10 mouse cellular contexts compared by ENCODE assay signal in genomic region chr16:15252666-15253347, GRCm38 (mm10).
DNase-seq lines count a peak whose midpoint lies in the region; TF ChIP-seq lines count a peak whose summit lies in the region.
"Had no signal": no experiment of that assay in that cellular context is flagged by ENCODE, and none has a peak within 500 bp of the region (broad histone marks: within the 10 kb centered on the region; RNA-seq: fewer than 3 reads in every experiment).

No protein-coding gene starts in this region.

- no peak for TF ChIP-seq CTCF in lung, adult 2 months (IDR thresholded peaks at IDR 0.05; ENCODE audit: insufficient read depth, low read length)
- no peak for TF ChIP-seq CTCF in thymus, adult 2 months (IDR thresholded peaks at IDR 0.05; ENCODE audit: borderline replicate concordance, control insufficient read depth, extremely low read depth, insufficient read depth, low read length, poor library complexity)

- no peak for TF ChIP-seq POLR2A in lung, adult 2 months (IDR thresholded peaks at IDR 0.05; ENCODE audit: borderline replicate concordance, extremely low read depth, low read depth, low read length)
- no peak for TF ChIP-seq POLR2A in thymus, adult 2 months (IDR thresholded peaks at IDR 0.05; ENCODE audit: control insufficient read depth, extremely low read depth, insufficient read depth, low read length, poor library complexity)

- no peak overlapping the region for H3K27ac ChIP-seq in thymus, adult 2 months (ENCODE audit: control insufficient read depth, insufficient read depth, low read length)
- H3K27ac ChIP-seq: midbrain, embryonic 13.5 days had no signal

- no peak overlapping the region for H3K4me3 ChIP-seq in lung, adult 2 months (replicated peaks; ENCODE audit: extremely low read depth, low read depth, low read length)
- H3K4me3 ChIP-seq in thymus, adult 2 months (ENCODE audit: control insufficient read depth, insufficient read depth, low read length): no peak overlapping the region
- H3K4me3 ChIP-seq: midbrain, embryonic 13.5 days had no signal

- WGBS in lung, adult 2 months: 68% methylated on average over 6 of the region's 6 CpGs
- WGBS in thymus, adult 2 months: 93% methylated on average over 6 of the region's 6 CpGs

- H3K27me3 ChIP-seq in thymus, adult 2 months (ENCODE audit: control insufficient read depth, insufficient read depth, low read length): no peaks in the 10 kb centered on the region
- H3K27me3 ChIP-seq: midbrain, embryonic 13.5 days had no signal

- H3K36me3 ChIP-seq in thymus, adult 2 months (ENCODE audit: control insufficient read depth, insufficient read depth, low read length): no peaks in the 10 kb centered on the region
- H3K36me3 ChIP-seq: midbrain, embryonic 13.5 days had no signal

- H3K4me1 ChIP-seq in lung, adult 2 months (ENCODE audit: control insufficient read depth, insufficient read depth, low read length): no peaks in the 10 kb centered on the region
- no peaks in the 10 kb centered on the region for H3K4me1 ChIP-seq in thymus, adult 2 months (replicated peaks; ENCODE audit: control insufficient read depth, insufficient read depth, low read length)
- H3K4me1 ChIP-seq: midbrain, embryonic 13.5 days had no signal

- peak; percentile 48 for DNase-seq in lung, postnatal 10 days
- no peak for DNase-seq in lung, adult 2 months
- DNase-seq in heart, adult 9 months (ENCODE audit: low spot score in 2 of 2): peak; percentile 21 to 27
- DNase-seq in kidney, postnatal 4 days: peak; percentile 57 to 65
- DNase-seq in yolk sac, embryonic 10.5 days (ENCODE audit: low spot score): peak; percentile 21
- DNase-seq in thymus, adult 2 months: no peak
- DNase-seq in urinary bladder, postnatal 25 days (ENCODE audit: low spot score): no peak
- DNase-seq: cerebellum, adult 18-20 months; layer of hippocampus, adult 9-11 months had no signal

Comparison
In these comparisons a context has a peak if more than half of its experiments do, and no peak if none do; other contexts are left out.
1. DNase-seq: peak in lung, postnatal 10 days (single experiment), heart, adult 9 months (2 of 2), kidney, postnatal 4 days (2 of 2) and yolk sac, embryonic 10.5 days (single experiment); none in lung, adult 2 months (single experiment), thymus, adult 2 months (single experiment) and urinary bladder, postnatal 25 days (single experiment).